Mouse (Mus musculus) cerebellum, adult 2 months (tissue): ENCODE measurements around the gene Ramp1.

Experiments used
- CTCF ChIP-seq: fragments of 200-500 bp; IDR thresholded peaks from 2 replicates; pipeline ENCODE4 v1.5.1; 2011; ENCODE audit warnings: low read depth, mild to moderate bottlenecking, control low read depth, low read length, moderate library complexity, borderline replicate concordance; ENCODE audit not compliant: insufficient read depth
- POLR2A ChIP-seq: fragments of 200-500 bp; IDR thresholded peaks from 2 replicates; pipeline ENCODE4 v1.6.1; 2011; ENCODE audit warnings: low read length, control low read depth, borderline replicate concordance; ENCODE audit not compliant: insufficient read depth

DNA sequence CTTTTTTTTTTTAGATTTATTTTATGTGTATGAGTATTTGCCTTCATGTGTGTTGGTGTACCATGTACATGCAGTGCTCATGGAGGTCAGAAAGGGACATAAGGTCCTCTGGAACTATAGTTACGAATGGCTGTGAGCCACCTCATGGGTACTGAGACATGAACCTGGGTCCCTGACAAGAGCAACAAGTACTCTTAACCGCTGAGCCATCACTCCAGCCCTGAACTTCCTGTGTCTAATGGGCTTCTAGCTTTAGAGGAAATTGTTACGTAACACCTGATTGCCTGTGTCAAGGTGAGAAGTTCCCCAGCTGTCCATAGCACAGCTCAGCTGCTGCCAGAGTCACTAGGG lies 40.7 kb downstream of the Ramp1 start:
- TF ChIP-seq CTCF = no peak
- no peak for TF ChIP-seq POLR2A
